Mouse (Mus musculus): ENCODE data around the gene Rbm44. TPM values are rescaled to one million over a fixed set of nuclear protein-coding genes. Genes with fewer than 3 reads are reported as not detected.

The Rbm44 gene
- polyA plus RNA-seq, 1 experiment from 2014 or later, result 0.15 TPM

GRCm38 (mm10) chr1:91166798-91167197 lies 21.9 kb downstream of the Rbm44 start:
- no peaks in the 10 kb centered on the region for H3K9me3 ChIP-seq (replicated peaks; ENCODE audit: control insufficient read depth, low read length)
- ATAC-seq, result no peak
- no peaks in the 10 kb centered on the region for H3K36me3 ChIP-seq (ENCODE audit: control insufficient read depth, insufficient read depth, low read length)
- H3K27ac ChIP-seq (ENCODE audit: low read depth, low read length), result no peak overlapping the region
- H3K27me3 ChIP-seq (replicated peaks; ENCODE audit: control insufficient read depth, insufficient read depth, low read length), result no peaks in the 10 kb centered on the region
- DNase-seq (ENCODE audit: low spot score), result no peak
- WGBS, result 79% methylated on average over 6 of the region's 6 CpGs
- H3K9ac ChIP-seq (ENCODE audit: low read length), result no peak overlapping the region
- no peak overlapping the region for H3K4me3 ChIP-seq (ENCODE audit: low read depth, low read length)
- H3K4me2 ChIP-seq (ENCODE audit: low read length), result no peak overlapping the region
- no peaks in the 10 kb centered on the region for H3K4me1 ChIP-seq (ENCODE audit: control insufficient read depth, insufficient read depth, low read length)

GRCm38 (mm10) chr1:91169157-91169556 lies 24.3 kb downstream of the Rbm44 start:
- H3K27me3 ChIP-seq (replicated peaks; ENCODE audit: control insufficient read depth, insufficient read depth, low read length), result no peaks in the 10 kb centered on the region
- no peak overlapping the region for H3K9ac ChIP-seq (ENCODE audit: low read length)
- no peaks in the 10 kb centered on the region for H3K9me3 ChIP-seq (replicated peaks; ENCODE audit: control insufficient read depth, low read length)
- H3K4me2 ChIP-seq (ENCODE audit: low read length), result no peak overlapping the region
- ATAC-seq (no peak), DNase-seq (ENCODE audit: low spot score) (no peak)
- no peak overlapping the region for H3K27ac ChIP-seq (ENCODE audit: low read depth, low read length)
- no peaks in the 10 kb centered on the region for H3K36me3 ChIP-seq (ENCODE audit: control insufficient read depth, insufficient read depth, low read length)
- H3K4me1 ChIP-seq (ENCODE audit: control insufficient read depth, insufficient read depth, low read length), result no peaks in the 10 kb centered on the region
- H3K4me3 ChIP-seq (ENCODE audit: low read depth, low read length), result no peak overlapping the region
- WGBS, result 73% methylated on average over 4 of the region's 4 CpGs

GRCm38 (mm10) chr1:91174796-91175195 lies 29.9 kb downstream of the Rbm44 start:
- Histone ChIP-seq H3K27ac (ENCODE audit: low read depth, low read length) (no peak overlapping the region), H3K27me3 (replicated peaks; ENCODE audit: control insufficient read depth, insufficient read depth, low read length) (no peaks in the 10 kb centered on the region), H3K9me3 (replicated peaks; ENCODE audit: control insufficient read depth, low read length) (no peaks in the 10 kb centered on the region), H3K4me2 (ENCODE audit: low read length) (no peak overlapping the region), H3K36me3 (ENCODE audit: control insufficient read depth, insufficient read depth, low read length) (no peaks in the 10 kb centered on the region), H3K4me3 (ENCODE audit: low read depth, low read length) (no peak overlapping the region), H3K4me1 (ENCODE audit: control insufficient read depth, insufficient read depth, low read length) (no peaks in the 10 kb centered on the region; the same call in 1 of the 2 replicates), H3K9ac (ENCODE audit: low read length) (no peak overlapping the region)
- ATAC-seq, result no peak
- WGBS, result 96% methylated on average over 5 of the region's 5 CpGs
- no peak for DNase-seq (ENCODE audit: low spot score)

GRCm38 (mm10) chr1:91176026-91176425 lies 31.1 kb downstream of the Rbm44 start:
- no peak overlapping the region for H3K9ac ChIP-seq (ENCODE audit: low read length)
- H3K4me1 ChIP-seq (ENCODE audit: control insufficient read depth, insufficient read depth, low read length), result peaks cover 5% of the 10 kb centered on the region
- no peak overlapping the region for H3K27ac ChIP-seq (ENCODE audit: low read depth, low read length)
- no peaks in the 10 kb centered on the region for H3K9me3 ChIP-seq (replicated peaks; ENCODE audit: control insufficient read depth, low read length)
- peaks cover 5% of the 10 kb centered on the region for H3K27me3 ChIP-seq (replicated peaks; ENCODE audit: control insufficient read depth, insufficient read depth, low read length)
- WGBS, result 72% methylated on average over 3 of the region's 3 CpGs
- ATAC-seq, result no peak
- DNase-seq (ENCODE audit: low spot score), result no peak
- no peak overlapping the region for H3K4me2 ChIP-seq (ENCODE audit: low read length)
- no peak overlapping the region for H3K4me3 ChIP-seq (ENCODE audit: low read depth, low read length)
- H3K36me3 ChIP-seq (ENCODE audit: control insufficient read depth, insufficient read depth, low read length), result no peaks in the 10 kb centered on the region

- DNase-seq (ENCODE audit: low spot score), result no peak
- 79% methylated on average over 4 of the region's 4 CpGs for WGBS
- peaks cover 5% of the 10 kb centered on the region for H3K4me1 ChIP-seq (ENCODE audit: control insufficient read depth, insufficient read depth, low read length)
- no peak overlapping the region for H3K27ac ChIP-seq (ENCODE audit: low read depth, low read length)
- H3K4me3 ChIP-seq (ENCODE audit: low read depth, low read length), result no peak overlapping the region
- peaks cover 5% of the 10 kb centered on the region for H3K27me3 ChIP-seq (replicated peaks; ENCODE audit: control insufficient read depth, insufficient read depth, low read length)
- H3K36me3 ChIP-seq (ENCODE audit: control insufficient read depth, insufficient read depth, low read length), result no peaks in the 10 kb centered on the region
- no peaks in the 10 kb centered on the region for H3K9me3 ChIP-seq (replicated peaks; ENCODE audit: control insufficient read depth, low read length)
- no peak overlapping the region for H3K4me2 ChIP-seq (ENCODE audit: low read length)
- ATAC-seq, result no peak
- H3K9ac ChIP-seq (ENCODE audit: low read length), result no peak overlapping the region
These were observed 32.0 kb downstream of the Rbm44 start for GRCm38 (mm10) chr1:91176871-91177270.

- Histone ChIP-seq H3K36me3 (ENCODE audit: control insufficient read depth, insufficient read depth, low read length) (no peaks in the 10 kb centered on the region), H3K4me2 (ENCODE audit: low read length) (no peak overlapping the region), H3K4me3 (ENCODE audit: low read depth, low read length) (no peak overlapping the region), H3K27me3 (replicated peaks; ENCODE audit: control insufficient read depth, insufficient read depth, low read length) (peaks cover 5% of the 10 kb centered on the region), H3K4me1 (ENCODE audit: control insufficient read depth, insufficient read depth, low read length) (peaks cover 5% of the 10 kb centered on the region), H3K9me3 (replicated peaks; ENCODE audit: control insufficient read depth, low read length) (no peaks in the 10 kb centered on the region), H3K27ac (ENCODE audit: low read depth, low read length) (no peak overlapping the region), H3K9ac (ENCODE audit: low read length) (no peak overlapping the region)
- 37% methylated on average over 5 of the region's 5 CpGs for WGBS
- DNase-seq (ENCODE audit: low spot score) (peak; percentile 74), ATAC-seq (peak; percentile 50; the same call in 1 of the 2 replicates)
These were observed 34.2 kb downstream of the Rbm44 start for GRCm38 (mm10) chr1:91179086-91179485.

- WGBS, result 4% methylated on average over 37 of the region's 37 CpGs
- Histone ChIP-seq H3K27me3 (replicated peaks; ENCODE audit: control insufficient read depth, insufficient read depth, low read length) (peaks cover 5% of the 10 kb centered on the region), H3K4me2 (ENCODE audit: low read length) (peak within 1 kb of the TSS; percentile 68), H3K4me3 (ENCODE audit: low read depth, low read length) (peak within 1 kb of the TSS; percentile 30), H3K4me1 (ENCODE audit: control insufficient read depth, insufficient read depth, low read length) (peaks cover 5% of the 10 kb centered on the region), H3K27ac (ENCODE audit: low read depth, low read length) (no peak within 1 kb of the TSS), H3K36me3 (ENCODE audit: control insufficient read depth, insufficient read depth, low read length) (no peaks in the 10 kb centered on the region), H3K9me3 (replicated peaks; ENCODE audit: control insufficient read depth, low read length) (no peaks in the 10 kb centered on the region), H3K9ac (ENCODE audit: low read length) (peak within 1 kb of the TSS; percentile 59)
- no peak; the same call in 1 of the 2 replicates for ATAC-seq
- DNase-seq (ENCODE audit: low spot score), result peak; percentile 22
These were observed 34.8 kb downstream of the Rbm44 start, which contains the start of gene Ramp1 for GRCm38 (mm10) chr1:91179533-91180173. Gene Ramp1 (plus strand): TSS chr1:91179822.

- Histone ChIP-seq H3K9me3 (replicated peaks; ENCODE audit: control insufficient read depth, low read length) (no peaks in the 10 kb centered on the region), H3K4me1 (ENCODE audit: control insufficient read depth, insufficient read depth, low read length) (peaks cover 5% of the 10 kb centered on the region), H3K27ac (ENCODE audit: low read depth, low read length) (no peak overlapping the region), H3K27me3 (replicated peaks; ENCODE audit: control insufficient read depth, insufficient read depth, low read length) (peaks cover 5% of the 10 kb centered on the region), H3K36me3 (ENCODE audit: control insufficient read depth, insufficient read depth, low read length) (no peaks in the 10 kb centered on the region), H3K4me2 (ENCODE audit: low read length) (peak overlapping the region; percentile 68), H3K4me3 (ENCODE audit: low read depth, low read length) (peak overlapping the region; percentile 30), H3K9ac (ENCODE audit: low read length) (peak overlapping the region; percentile 59)
- ATAC-seq, result no peak
- DNase-seq (ENCODE audit: low spot score), result no peak
- WGBS, result 5% methylated on average over 12 of the region's 14 CpGs
These were observed 35.3 kb downstream of the Rbm44 start for GRCm38 (mm10) chr1:91180174-91180565.

GRCm38 (mm10) chr1:91180723-91181122 lies 35.8 kb downstream of the Rbm44 start:
- no peaks in the 10 kb centered on the region for H3K9me3 ChIP-seq (replicated peaks; ENCODE audit: control insufficient read depth, low read length)
- H3K27me3 ChIP-seq (replicated peaks; ENCODE audit: control insufficient read depth, insufficient read depth, low read length), result peaks cover 5% of the 10 kb centered on the region
- no peak for ATAC-seq
- 76% methylated on average over 6 of the region's 6 CpGs for WGBS
- H3K4me1 ChIP-seq (ENCODE audit: control insufficient read depth, insufficient read depth, low read length), result peaks cover 5% of the 10 kb centered on the region
- no peaks in the 10 kb centered on the region for H3K36me3 ChIP-seq (ENCODE audit: control insufficient read depth, insufficient read depth, low read length)
- H3K4me2 ChIP-seq (ENCODE audit: low read length), result peak overlapping the region; percentile 68; the same call in 1 of the 2 replicates
- DNase-seq (ENCODE audit: low spot score), result no peak
- no peak overlapping the region for H3K27ac ChIP-seq (ENCODE audit: low read depth, low read length)
- H3K9ac ChIP-seq (ENCODE audit: low read length), result no peak overlapping the region
- H3K4me3 ChIP-seq (ENCODE audit: low read depth, low read length), result no peak overlapping the region

Data from forebrain, embryonic 14.5 days (tissue).